Mouse (Mus musculus): ENCODE measurements around the gene Fut1.
A peak's percentile ranks its signal among the peaks of the same experiment; 100 is the strongest.

The Fut1 gene

DNA sequence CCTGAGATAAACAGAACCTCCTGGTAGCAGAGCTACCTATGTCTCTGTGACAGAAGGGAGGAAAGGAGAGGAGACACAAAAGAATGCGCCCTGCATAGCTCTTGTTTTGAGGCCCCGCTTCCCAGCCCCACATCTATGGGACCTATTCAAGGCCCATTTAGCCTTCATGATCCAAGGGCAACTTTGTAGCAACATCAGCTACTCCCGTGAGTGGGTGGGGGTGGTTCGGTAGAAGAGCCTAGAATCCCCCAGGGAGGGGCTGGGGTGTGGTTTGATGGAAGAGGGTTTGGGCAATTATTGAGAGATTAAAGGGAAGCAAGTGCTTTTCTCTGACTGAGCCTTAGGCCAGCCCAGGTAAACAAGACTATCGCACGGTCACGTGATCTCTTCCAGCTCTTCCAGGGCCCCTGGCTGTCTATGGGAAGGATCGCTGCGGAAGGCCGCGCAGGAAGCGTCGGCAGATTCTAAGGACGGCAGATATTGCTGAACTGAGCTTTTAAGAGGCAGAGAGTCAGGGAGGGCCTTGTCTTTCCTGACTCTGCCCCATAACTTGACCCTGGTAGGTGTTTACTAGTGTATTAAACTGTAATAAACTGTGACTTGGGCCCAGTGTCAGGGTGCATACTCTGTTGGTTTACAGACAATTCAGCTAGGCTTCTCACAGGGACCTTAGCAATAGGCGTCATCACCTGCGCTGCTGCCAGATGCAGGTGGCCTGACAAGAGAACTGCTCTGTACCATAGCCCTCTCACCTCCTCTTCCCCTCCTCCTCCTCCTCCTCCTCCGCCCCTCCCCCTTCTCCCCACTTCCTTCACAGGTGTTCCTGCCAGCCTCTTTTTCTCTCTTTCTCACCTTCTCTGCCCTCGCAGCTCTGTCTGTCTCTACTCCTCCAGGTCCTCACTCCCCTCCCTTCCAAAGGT is 17.9 kb upstream of the Fut1 start:
- no peak for DNase-seq (ENCODE audit: low spot score in 2 of 2)

DNA sequence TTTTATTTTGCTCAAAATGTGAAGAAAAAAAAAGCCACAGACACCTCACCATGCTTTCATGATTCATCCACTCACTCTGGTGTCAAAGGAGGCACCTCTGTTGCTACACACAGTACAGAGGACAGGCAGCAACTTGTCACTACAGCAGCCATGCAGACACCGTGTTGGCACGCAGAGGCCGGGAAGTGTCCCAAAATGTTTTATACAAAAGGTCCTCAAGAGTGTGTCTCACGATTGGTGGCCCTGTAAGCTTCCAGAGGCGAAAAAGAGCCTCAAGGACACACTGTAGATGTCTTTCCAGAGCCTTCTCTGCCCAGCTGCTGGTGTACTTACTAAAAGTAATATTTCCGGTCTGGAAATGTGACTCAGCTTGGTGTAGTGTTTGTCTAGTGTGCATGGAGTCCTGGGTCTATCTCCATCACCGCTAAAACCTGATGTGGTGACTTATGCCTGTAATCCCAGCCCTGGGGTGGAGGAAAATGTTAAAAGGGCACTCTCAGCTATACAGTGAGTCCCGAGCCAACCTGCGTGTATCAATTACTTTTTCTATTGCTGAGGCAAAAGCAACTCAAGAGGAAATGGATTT is 11.3 kb upstream of the Fut1 start:
- DNase-seq (ENCODE audit: low spot score in 2 of 2), result no peak

DNA sequence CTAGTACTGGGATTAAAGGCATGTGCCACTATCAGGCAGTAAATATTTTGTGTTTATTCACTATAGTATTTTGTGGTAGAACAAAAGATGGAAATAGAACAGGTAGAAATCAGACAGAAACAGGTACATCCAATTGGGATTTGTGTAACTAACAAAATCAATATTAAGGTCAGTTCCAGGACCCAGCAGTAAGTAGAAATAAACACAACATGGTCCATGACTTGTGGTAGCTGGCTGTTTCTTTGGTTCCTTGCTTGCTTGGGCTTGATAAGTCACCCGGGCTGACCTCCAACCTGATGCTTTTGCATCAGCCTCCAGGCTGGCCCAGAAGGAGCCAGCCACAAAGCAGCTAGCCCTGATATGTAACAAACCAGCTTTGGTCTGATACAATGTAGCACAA is 7.6 kb upstream of the Fut1 start:
- DNase-seq (ENCODE audit: low spot score in 2 of 2), result no peak

DNA sequence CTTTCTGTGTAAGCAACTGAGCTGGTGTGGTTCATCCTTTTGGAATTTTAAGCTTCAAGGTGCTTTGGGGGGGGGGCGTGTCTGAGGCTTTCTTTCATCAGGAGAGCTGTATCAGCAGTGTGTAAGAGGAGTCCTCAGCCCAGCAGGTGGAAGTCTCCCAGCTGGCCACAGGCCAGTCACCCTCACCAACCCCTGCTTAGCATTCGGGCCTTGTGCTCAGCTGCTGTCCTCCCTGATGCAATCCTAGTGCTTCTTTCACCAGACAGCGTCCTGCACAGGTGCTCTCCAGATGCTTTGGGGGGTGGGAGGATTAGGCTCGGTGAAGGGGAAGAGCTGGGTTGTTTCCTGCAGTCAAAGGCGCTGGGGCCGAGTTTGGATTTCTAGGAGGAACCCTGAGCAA is 812 bp upstream of the Fut1 start:
- DNase-seq (ENCODE audit: low spot score in 2 of 2), result no peak

DNA sequence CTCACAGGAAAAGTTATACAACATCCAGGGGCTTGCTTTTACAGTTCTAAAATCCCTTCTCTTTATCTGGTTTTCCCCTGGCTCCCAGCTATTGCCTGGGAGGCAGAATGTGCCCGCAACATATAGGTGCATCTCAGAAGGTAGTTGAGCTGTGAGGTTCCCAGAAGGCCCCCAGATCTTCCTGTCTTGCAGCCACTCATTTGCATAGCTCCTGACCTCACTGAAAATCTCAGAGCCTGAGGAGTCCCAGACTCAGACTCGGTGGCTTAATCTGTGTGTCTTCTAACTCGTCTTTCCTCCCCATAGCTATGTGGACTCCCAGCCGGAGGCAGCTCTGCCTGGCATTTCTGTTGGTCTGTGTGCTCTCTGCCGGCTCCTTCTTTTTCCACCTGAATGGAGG is 1.2 kb downstream of the Fut1 start:
- DNase-seq (ENCODE audit: low spot score in 2 of 2), result no peak

DNA sequence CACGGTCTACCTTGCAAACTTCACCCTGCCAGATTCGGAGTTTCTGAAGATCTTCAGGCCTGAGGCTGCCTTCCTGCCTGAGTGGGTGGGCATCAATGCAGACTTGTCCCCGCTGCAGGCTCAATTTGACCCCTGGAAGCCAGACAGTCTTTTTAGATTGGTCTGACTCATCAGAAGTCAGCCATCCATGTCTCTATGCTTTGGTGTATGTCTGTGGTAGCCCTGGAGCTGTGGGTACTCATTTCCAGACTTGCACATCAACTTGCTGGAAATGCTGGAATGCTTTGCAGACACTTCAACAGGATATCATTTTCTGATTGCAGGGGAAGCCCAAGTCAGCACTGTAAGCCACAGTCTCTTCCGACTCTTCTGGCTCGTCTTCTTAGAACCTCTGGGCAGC is 2.5 kb downstream of the Fut1 start:
- DNase-seq (ENCODE audit: low spot score in 2 of 2), result no peak

DNA sequence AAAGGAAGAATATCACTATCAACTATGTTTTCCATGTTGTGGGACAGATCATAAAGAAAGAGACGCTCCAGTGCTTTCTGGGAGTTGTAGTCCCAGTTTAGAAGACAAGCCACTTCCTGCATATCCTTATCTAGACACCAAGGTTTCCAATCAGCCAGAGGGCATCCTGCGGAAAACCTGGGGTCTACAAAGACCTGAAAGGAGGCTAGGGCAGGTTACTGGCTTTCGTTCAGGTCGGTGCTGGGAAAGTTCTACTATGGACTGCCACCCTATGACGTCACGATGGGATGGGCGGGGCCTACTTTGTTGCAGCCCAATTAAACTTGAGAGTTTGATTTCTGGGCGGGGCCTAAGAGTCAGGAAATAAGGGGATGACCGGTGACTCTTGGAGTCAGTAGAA is 4.4 kb downstream of the Fut1 start, which contains the start of gene Izumo1:
TSS of gene Izumo1 (plus strand) at position 369 of the 400 bp plus-strand sequence.
- no peak for DNase-seq (ENCODE audit: low spot score in 2 of 2)

DNA sequence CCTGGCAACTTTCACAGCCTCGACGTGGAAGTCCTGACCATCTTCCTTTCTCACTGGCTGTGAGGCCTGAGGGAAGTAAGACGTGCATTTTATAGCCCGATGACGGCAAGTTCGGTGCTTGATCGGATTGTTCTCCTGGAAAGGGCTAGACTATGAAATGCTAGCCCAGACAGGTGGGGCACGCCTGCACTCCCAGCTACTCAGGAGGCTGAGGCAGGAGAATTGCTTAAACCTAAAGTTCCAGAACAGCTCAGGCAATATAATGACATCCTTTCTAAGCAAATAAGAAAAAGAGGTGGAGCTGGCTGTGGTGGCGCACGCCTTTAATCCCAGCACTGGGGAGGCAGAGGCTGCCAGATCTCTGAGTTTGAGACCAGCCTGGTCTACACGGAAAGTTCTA is 6.4 kb downstream of the Fut1 start:
- no peak for DNase-seq (ENCODE audit: low spot score in 2 of 2)

DNA sequence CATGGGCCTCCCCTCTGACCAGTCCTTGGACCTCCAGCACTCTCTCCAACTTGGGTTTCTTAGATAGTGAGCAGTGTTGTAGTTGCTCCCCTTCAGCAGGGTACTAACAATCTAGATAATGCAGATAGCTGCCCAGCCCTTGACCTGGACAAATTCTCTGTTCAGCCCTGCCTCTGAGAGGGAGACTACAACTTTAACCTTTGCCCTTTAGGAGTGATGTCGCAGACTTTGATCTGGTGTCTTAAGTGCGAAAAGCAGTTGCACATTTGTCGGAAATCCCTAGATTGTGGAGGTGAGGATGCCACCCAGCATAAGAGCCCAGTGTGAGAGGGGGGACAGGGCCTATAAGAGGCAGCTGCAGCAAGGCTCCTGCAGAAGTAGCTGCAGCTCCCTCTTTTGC is 7.6 kb downstream of the Fut1 start:
- no peak for DNase-seq (ENCODE audit: low spot score in 2 of 2)

DNA sequence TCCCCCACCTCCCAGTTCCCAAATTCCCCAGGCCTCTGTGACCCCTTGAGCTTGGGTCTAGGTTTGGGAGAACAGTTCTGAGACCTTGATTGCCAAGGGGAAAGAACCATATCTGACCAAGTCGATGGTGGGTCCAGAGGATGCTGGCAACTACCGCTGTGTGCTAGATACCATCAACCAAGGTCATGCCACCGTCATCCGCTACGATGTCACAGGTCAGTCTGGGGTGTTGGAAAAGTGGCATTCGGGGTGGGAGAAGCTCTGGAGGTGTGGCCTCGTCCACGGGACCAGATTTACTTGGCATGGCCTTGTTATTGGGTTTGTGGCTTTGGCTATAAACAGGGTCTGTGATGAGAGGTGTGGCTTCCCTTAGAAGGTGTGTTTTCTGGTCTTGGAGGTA is 8.4 kb downstream of the Fut1 start:
- DNase-seq (ENCODE audit: low spot score in 2 of 2), result no peak

DNA sequence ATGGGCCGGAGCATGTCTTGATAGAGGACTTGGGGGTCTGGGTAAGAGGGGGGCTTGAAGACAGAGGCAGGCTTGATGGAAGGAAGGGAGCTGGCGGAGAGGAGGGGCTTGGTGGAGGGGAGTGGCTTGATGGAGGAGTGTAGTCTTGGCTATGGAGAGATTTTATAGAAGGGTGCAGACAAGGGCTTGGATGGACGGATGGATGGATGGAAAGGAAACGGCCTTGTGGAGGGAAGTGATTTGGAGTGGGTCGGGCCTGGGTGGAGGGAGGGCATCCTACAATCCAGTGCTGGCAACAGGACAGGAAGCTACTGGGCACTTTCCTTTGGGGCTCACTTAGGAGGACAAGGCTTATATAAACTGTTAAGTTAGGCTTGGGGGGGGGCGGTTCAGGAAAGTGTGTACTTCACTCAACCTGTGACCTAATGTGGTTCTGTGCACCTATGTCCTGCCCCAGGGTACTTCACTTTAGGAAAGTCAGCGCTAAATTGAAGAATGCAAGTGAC is 9.5 kb downstream of the Fut1 start:
- no peak for DNase-seq (ENCODE audit: low spot score in 2 of 2)

DNA sequence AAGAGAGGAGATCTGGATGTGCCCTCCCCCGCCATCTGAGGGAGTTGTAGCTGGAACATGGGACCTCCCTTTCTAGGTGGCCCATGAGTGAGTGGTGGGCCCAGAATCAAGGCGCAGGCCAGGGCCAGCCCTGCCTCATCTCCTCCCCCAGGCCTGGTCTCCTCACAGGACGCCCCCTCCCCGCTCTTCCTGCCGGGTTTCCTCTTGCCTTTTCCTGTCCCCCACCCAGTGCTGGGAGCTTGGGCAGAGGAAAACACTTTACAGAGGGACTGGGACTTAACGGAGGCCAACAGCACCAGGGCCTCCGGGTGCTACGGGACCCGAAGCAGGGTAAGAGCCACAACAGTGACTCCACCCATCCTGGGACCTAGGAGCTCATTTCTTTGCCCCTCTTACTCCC is 10.2 kb downstream of the Fut1 start, which contains the start of gene Rasip1:
TSS of gene Rasip1 (plus strand) at position 228 of the 400 bp plus-strand sequence.
- DNase-seq (ENCODE audit: low spot score in 2 of 2), result no peak

DNA sequence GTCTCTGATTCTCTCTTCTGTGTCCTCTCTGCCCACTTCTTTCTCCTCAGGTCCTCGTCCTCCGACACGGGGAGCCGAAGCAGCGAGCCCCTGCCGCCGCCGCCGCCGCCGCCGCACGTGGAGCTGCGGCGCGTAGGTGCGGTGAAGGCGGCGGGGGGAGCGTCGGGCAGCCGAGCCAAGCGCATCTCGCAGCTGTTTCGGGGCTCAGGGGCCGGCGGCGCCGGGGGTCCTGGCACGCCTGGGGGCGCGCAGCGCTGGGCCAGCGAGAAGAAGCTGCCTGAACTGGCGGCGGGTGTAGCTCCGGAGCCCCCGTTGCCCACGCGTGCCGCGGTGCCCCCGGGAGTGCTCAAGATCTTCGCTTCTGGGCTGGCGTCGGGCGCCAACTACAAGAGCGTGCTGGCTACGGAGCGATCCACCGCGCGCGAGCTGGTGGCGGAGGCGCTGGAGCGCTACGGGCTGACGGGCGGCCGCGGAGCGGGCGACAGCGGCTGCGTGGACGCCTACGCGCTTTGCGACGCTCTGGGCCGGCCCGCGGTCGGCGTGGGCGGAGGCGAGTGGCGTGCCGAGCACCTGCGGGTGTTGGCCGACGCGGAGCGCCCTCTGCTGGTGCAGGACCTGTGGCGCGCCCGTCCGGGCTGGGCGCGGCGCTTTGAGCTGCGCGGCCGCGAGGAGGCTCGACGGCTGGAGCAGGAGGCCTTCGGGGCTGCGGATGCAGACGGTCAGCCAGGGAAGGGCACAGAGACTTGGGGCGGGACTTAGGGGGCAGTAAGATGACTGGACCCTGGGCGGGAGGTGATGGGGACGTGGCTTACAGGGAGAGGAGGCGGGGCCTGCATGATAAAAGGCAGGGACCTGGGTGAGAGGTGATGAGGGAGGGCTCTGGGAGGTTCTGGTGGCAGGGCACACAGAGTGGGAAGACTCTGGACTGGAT is 11.5 kb downstream of the Fut1 start:
- DNase-seq (ENCODE audit: low spot score in 2 of 2), result peak; percentile 85 to 90

DNA sequence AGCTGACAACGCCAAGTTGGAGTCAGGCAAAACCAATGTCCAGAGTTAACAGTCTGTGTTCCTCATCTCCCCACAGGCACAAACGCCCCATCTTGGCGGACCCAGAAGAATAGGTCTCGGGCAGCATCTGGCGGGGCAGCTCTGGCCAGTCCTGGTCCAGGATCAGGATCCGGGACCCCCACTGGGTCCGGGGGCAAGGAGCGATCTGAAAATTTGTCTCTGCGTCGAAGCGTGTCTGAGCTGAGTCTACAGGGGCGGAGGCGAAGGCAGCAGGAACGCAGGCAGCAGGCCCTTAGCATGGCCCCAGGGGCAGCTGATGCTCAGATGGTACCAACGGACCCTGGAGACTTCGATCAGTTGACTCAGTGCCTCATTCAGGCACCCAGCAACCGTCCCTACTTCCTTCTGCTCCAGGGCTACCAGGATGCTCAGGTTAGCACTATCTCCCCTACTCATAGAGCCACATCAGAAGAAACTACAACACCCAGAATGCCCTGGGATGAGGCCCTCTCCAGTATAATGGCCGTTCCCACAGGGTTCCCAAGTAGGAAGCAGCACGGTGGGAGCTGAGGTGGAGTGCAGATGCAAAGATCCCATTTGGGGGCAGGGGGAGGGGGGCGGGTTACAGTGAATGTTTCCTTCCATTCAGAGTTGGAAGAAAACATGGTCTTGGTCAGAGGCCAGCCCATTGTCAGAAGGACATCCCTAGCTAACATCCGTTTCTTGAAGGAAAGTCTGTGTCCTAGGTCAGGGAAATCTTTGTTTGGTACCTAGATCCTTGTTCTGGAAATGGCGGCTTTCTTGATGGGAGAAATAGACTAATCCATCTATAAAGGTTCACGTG is 13.2 kb downstream of the Fut1 start:
- no peak for DNase-seq (ENCODE audit: low spot score in 2 of 2)

DNA sequence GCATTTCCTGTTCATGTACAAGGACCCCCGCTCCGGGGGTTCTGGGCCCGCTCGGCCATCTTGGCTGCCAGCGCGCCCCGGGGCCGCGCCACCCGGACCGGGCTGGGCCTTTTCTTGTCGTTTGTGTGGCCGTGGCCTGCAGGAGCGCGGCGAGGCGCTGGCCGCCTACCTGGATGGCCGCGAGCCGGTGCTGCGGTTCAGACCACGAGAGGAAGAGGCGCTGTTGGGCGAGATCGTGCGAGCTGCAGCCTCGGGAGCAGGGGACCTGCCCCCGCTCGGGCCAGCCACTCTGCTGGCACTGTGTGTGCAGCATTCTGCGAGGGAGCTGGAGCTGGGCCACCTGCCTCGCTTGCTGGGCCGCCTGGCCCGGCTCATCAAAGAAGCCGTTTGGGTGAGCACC is 15.4 kb downstream of the Fut1 start:
- peak in 1 of 2 experiments; percentile 51 for DNase-seq (ENCODE audit: low spot score in 2 of 2)

DNA sequence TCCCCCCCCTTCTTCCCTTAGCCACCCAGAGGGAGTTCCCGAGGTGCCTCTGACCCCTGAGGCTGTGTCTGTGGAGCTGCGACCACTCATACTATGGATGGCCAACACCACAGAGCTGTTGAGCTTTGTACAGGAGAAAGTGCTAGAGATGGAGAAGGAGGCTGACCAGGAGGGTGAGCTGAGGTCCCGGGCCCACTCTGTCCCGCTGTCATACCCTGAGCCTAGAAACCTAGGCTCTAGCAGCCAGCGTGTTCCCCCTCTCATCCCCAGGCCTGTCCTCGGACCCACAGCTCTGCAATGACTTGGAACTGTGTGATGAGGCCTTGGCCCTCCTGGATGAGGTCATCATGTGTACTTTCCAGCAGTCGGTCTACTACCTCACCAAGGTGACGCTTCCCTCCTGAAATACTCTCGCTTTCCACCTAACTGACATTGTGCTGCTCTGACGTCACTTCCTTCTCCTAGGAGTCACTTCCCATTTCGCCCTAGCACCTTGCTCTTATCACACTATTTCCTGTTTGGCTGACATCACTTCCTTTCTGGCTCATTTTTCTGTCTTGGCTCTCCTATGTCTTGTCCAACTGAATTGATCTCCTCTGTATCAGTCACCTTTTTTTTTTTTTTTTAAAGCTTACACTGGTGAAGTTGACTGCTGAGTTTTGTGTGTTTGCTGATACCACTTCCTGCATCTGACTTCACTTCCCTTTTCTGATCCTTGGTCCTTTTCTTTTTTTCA is 18.0 kb downstream of the Fut1 start:
- no peak for DNase-seq (ENCODE audit: low spot score in 2 of 2)

DNA sequence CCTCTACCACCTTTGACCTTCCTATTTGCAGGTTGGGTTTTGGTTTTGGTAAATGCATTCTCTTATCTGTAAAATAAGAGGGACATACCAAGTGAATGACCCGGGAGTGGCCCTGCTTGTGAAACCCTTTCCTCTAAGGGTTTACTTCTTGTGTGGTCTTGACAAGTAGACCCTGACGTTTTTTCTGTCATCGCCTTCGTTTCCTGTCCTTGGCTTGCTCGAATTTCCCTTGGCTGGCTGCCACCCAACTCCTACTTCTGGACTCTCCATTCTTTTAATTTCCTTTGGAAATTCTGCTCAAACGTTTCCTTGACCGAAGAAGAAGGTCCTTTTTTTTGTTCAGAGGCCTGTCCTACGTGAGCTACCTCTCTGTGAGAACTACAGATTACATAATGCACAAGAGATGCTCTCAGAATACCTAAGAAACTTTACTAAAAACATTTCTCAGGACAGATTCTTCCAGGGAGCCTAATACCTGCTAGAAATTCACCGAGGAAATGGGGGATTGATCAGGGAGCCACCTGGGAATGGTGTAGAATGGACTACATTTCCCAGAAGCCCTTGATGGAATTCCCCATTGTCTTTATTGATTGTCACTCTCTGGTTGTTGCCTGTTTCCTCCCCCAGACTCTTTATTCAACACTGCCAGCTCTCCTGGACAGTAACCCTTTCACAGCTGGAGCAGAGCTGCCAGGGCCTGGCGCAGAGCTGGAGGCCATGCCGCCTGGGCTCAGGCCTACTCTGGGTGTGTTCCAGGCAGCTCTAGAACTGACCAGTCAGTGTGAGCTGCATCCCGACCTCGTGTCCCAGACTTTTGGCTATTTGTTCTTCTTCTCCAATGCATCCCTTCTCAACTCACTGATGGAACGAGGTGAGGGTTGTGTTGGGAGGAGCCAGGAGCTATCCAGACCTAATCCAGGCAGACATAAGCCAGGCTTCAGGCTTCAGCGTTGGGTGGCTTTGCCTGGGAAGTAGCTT is 18.9 kb downstream of the Fut1 start:
- no peak for DNase-seq (ENCODE audit: low spot score in 2 of 2)

DNA sequence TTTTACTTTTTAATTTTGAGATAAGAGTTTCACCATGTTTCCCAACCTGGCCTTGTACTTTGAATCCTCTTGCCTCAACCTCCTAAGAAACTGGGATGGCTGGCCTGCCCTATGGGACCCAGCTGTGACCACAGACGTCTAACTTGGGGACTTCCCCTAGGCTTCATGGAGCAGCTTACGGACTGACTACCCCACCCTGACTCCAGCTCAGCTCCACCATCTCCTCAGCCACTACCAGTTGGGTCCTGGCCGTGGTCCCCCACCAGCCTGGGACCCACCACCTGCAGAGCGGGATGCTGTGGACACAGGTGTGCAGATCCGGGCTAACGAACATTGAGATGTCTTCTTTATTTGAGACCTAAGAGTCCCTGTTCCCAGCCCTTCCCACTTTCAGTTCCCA is 20.6 kb downstream of the Fut1 start:
- DNase-seq (ENCODE audit: low spot score in 2 of 2), result no peak

All from urinary bladder, postnatal 4 days (tissue).